18 mouse cellular contexts compared by ENCODE assay signal in genomic region chr9:103545271-103545670, GRCm38 (mm10).
"Had no signal": no experiment of that assay in that cellular context is flagged by ENCODE, and none has a peak within 500 bp of the region (broad histone marks: within the 10 kb centered on the region; RNA-seq: fewer than 3 reads in every experiment).

No protein-coding gene starts in this region.

- H3K4me3 ChIP-seq: liver, embryonic 15.5 days; megakaryocyte, embryonic 14.5 days; midbrain, embryonic 15.5 days; neural tube, embryonic 13.5 days had no signal

- H3K27me3 ChIP-seq: liver, embryonic 15.5 days; midbrain, embryonic 15.5 days; neural tube, embryonic 13.5 days had no signal

- H3K9ac ChIP-seq: liver, embryonic 15.5 days; midbrain, embryonic 15.5 days; neural tube, embryonic 13.5 days had no signal

- DNase-seq: kidney, adult 11 months; kidney, adult 9 months; kidney, postnatal 14 days; layer of hippocampus, adult 9-11 months; layer of hippocampus, postnatal 36 days; lung, adult 2 months; lung, postnatal 14 days; right cerebral cortex, adult 18-20 months; right cerebral cortex, postnatal 25 days; thymus, adult 18-20 months; thymus, postnatal 14 days had no signal

- H3K27ac ChIP-seq: liver, embryonic 15.5 days; macrophage; midbrain, embryonic 15.5 days; neural tube, embryonic 13.5 days had no signal

- H3K4me2 ChIP-seq: liver, embryonic 11.5 days; liver, embryonic 15.5 days; midbrain, embryonic 11.5 days; midbrain, embryonic 15.5 days; neural tube, embryonic 13.5 days had no signal

- ATAC-seq: midbrain, embryonic 15.5 days had no signal

- H3K4me1 ChIP-seq: liver, embryonic 15.5 days; megakaryocyte, embryonic 14.5 days had no signal

- H3K36me3 ChIP-seq: liver, embryonic 15.5 days; midbrain, embryonic 15.5 days; neural tube, embryonic 13.5 days had no signal

- H3K9me3 ChIP-seq: liver, embryonic 15.5 days; megakaryocyte, embryonic 14.5 days; midbrain, embryonic 15.5 days; neural tube, embryonic 13.5 days had no signal
